Mouse (Mus musculus): ENCODE data around the gene Slc5a2. TPM values are rescaled to one million over a fixed set of nuclear protein-coding genes. Genes with fewer than 3 reads are reported as not detected.

Gene Slc5a2
- total and polyA plus RNA-seq, 3 experiments = 0.21 TPM; not detected in 2

- no peaks in the 10 kb centered on the region for H3K27me3 ChIP-seq (replicated peaks)
- no peaks in the 10 kb centered on the region for H3K79me2 ChIP-seq (replicated peaks; ENCODE audit: control insufficient read depth, extremely low read depth, insufficient read depth, poor library complexity, severe bottlenecking)
- no peak for TF ChIP-seq RCOR1 (conservative IDR thresholded peaks at IDR 0.05; ENCODE audit: low read depth, low read length)
- TF ChIP-seq ELF1 (IDR thresholded peaks at IDR 0.05; ENCODE audit: low read depth, low read length) = no peak
- no peak for TF ChIP-seq CTCF (conservative IDR thresholded peaks at IDR 0.05 in 1 of 2, IDR thresholded peaks at IDR 0.05 in 1 of 2; ENCODE audit: low read depth in 2 of 2, low read length in 2 of 2)
- peaks cover 2 to 19% of the 10 kb centered on the region in 2 experiments; a peak in 3 of 4 replicates for H3K4me1 ChIP-seq (ENCODE audit: control insufficient read depth in 1 of 2, insufficient read depth in 2 of 2)
- in situ Hi-C loops (cut with MboI; ENCODE audit: low pct_ligation_motif_present, low pct_unique_long_range_greater_than_20kb, low sequenced_read_pairs) (no loop called here), dilution Hi-C loops (cut with MboI; ENCODE audit: extremely low pct_ligation_motif_present, extremely low pct_unique_long_range_greater_than_20kb, low sequenced_read_pairs) (no loop called here)
- no peak overlapping the region for H3K4me3 ChIP-seq (replicated peaks in 1 of 3; ENCODE audit: low read depth in 2 of 3, low read length in 2 of 3, poor library complexity in 1 of 3)
- H3K4me2 ChIP-seq (ENCODE audit: insufficient read depth, low read depth, poor library complexity, severe bottlenecking) = no peak overlapping the region
- no peak overlapping the region for H3K27ac ChIP-seq (ENCODE audit: insufficient read depth, low read depth)
- H3K9me3 ChIP-seq (replicated peaks; ENCODE audit: low read length) = no peaks in the 10 kb centered on the region
- H3K9ac ChIP-seq (ENCODE audit: insufficient read depth, low read depth) = no peak overlapping the region
- peaks cover 51 to 61% of the 10 kb centered on the region in 2 experiments for H3K36me3 ChIP-seq (replicated peaks in 1 of 2; ENCODE audit: control insufficient read depth in 1 of 2, insufficient read depth in 1 of 2, low read length in 1 of 2)
- DNase-seq (ENCODE audit: extremely low read depth) = no peak
These were observed 21.5 kb upstream of the Slc5a2 start for GRCm38 (mm10) chr7:128243921-128244320.

GRCm38 (mm10) chr7:128244410-128245025, 20.9 kb upstream of the Slc5a2 start:
- in situ Hi-C loops (cut with MboI; ENCODE audit: low pct_ligation_motif_present, low pct_unique_long_range_greater_than_20kb, low sequenced_read_pairs) (no loop called here), dilution Hi-C loops (cut with MboI; ENCODE audit: extremely low pct_ligation_motif_present, extremely low pct_unique_long_range_greater_than_20kb, low sequenced_read_pairs) (no loop called here)
- no peaks in the 10 kb centered on the region for H3K27me3 ChIP-seq (replicated peaks)
- peaks cover 2 to 15% of the 10 kb centered on the region in 2 experiments; a peak in 3 of 4 replicates for H3K4me1 ChIP-seq (ENCODE audit: control insufficient read depth in 1 of 2, insufficient read depth in 2 of 2)
- DNase-seq (ENCODE audit: extremely low read depth) = no peak
- peaks cover 51 to 65% of the 10 kb centered on the region in 2 experiments for H3K36me3 ChIP-seq (replicated peaks in 1 of 2; ENCODE audit: control insufficient read depth in 1 of 2, insufficient read depth in 1 of 2, low read length in 1 of 2)
- no peak overlapping the region for H3K9ac ChIP-seq (ENCODE audit: insufficient read depth, low read depth)
- H3K27ac ChIP-seq (ENCODE audit: insufficient read depth, low read depth) = no peak overlapping the region
- no peak overlapping the region for H3K4me2 ChIP-seq (ENCODE audit: insufficient read depth, low read depth, poor library complexity, severe bottlenecking)
- TF ChIP-seq USF1 (IDR thresholded peaks at IDR 0.05; ENCODE audit: low read depth, low read length) = no peak
- H3K4me3 ChIP-seq (replicated peaks in 1 of 3; ENCODE audit: low read depth in 2 of 3, low read length in 2 of 3, poor library complexity in 1 of 3) = no peak overlapping the region
- H3K79me2 ChIP-seq (replicated peaks; ENCODE audit: control insufficient read depth, extremely low read depth, insufficient read depth, poor library complexity, severe bottlenecking) = no peaks in the 10 kb centered on the region
- H3K9me3 ChIP-seq (replicated peaks; ENCODE audit: low read length) = no peaks in the 10 kb centered on the region

- in situ Hi-C loops (cut with MboI; ENCODE audit: low pct_ligation_motif_present, low pct_unique_long_range_greater_than_20kb, low sequenced_read_pairs) = no loop called here
- no peaks in the 10 kb centered on the region for H3K9me3 ChIP-seq (replicated peaks; ENCODE audit: low read length)
- H3K4me3 ChIP-seq (replicated peaks in 1 of 3; ENCODE audit: low read depth in 2 of 3, low read length in 2 of 3, poor library complexity in 1 of 3) = no peak overlapping the region
- H3K36me3 ChIP-seq (replicated peaks in 1 of 2; ENCODE audit: control insufficient read depth in 1 of 2, insufficient read depth in 1 of 2, low read length in 1 of 2) = peaks cover 41 to 58% of the 10 kb centered on the region in 2 experiments
- no peak overlapping the region for H3K27ac ChIP-seq (ENCODE audit: insufficient read depth, low read depth)
- no peaks in the 10 kb centered on the region for H3K79me2 ChIP-seq (replicated peaks; ENCODE audit: control insufficient read depth, extremely low read depth, insufficient read depth, poor library complexity, severe bottlenecking)
- no peak overlapping the region for H3K9ac ChIP-seq (ENCODE audit: insufficient read depth, low read depth)
- no peak overlapping the region for H3K4me2 ChIP-seq (ENCODE audit: insufficient read depth, low read depth, poor library complexity, severe bottlenecking)
- no peak for TF ChIP-seq ZNF384 (IDR thresholded peaks at IDR 0.05; ENCODE audit: low read depth, low read length)
- TF ChIP-seq MXI1 (IDR thresholded peaks at IDR 0.05; ENCODE audit: low read depth, low read length) = no peak
- TF ChIP-seq MAZ (IDR thresholded peaks at IDR 0.05; ENCODE audit: low read depth, low read length) = no peak
- DNase-seq (ENCODE audit: extremely low read depth) = no peak
- peaks cover 0 to 4% of the 10 kb centered on the region in 2 experiments; a peak in 1 of 4 replicates for H3K4me1 ChIP-seq (ENCODE audit: control insufficient read depth in 1 of 2, insufficient read depth in 2 of 2)
- dilution Hi-C loops (cut with MboI; ENCODE audit: extremely low pct_ligation_motif_present, extremely low pct_unique_long_range_greater_than_20kb, low sequenced_read_pairs) = no loop called here
- H3K27me3 ChIP-seq (replicated peaks) = no peaks in the 10 kb centered on the region
These were observed 19.9 kb upstream of the Slc5a2 start for GRCm38 (mm10) chr7:128245547-128245946.
